Mouse (Mus musculus): ENCODE measurements around the gene Adgrv1.

The Adgrv1 gene

DNA sequence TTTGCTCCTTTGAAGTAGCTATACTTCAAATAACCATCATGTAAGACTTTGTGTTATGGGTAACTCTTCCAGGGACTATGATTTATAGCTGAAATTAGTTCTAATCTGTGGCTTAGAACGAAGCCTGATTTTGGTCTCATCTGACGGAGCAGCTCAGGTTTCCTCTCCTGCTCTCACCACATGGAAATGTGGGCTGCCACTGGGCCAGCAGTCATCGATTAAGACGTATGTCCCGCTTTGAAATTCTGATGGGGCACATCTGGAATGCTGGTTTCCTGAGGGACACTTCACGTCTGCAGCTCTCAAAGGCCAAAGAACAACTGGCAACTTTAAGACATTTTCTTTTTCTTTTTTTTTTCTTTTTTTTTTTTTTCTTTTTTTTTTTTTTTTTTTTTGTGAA is 207.8 kb downstream of the Adgrv1 start:
- no peak for DNase-seq (ENCODE audit: low read depth, low spot score)

DNA sequence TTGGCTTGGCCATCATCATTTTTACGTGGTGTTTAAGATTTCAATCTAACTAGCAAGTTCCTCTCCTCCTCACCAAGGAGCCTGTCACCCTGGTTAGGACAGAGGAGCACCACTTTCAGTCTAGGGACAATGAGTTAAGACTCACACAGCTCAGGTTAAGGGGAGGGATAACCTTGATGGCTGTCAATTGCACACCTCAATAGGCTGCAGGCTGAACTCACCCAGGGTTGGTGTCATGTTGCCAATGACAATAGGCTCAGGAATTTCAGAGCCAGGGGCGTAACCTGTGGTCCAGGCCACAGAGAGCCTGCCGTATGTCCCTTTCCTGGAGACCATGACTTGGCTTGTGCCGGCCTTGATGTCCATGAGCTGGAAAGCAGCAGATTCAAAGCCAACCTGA is 209.0 kb downstream of the Adgrv1 start:
- no peak for DNase-seq (ENCODE audit: low read depth, low spot score)

DNA sequence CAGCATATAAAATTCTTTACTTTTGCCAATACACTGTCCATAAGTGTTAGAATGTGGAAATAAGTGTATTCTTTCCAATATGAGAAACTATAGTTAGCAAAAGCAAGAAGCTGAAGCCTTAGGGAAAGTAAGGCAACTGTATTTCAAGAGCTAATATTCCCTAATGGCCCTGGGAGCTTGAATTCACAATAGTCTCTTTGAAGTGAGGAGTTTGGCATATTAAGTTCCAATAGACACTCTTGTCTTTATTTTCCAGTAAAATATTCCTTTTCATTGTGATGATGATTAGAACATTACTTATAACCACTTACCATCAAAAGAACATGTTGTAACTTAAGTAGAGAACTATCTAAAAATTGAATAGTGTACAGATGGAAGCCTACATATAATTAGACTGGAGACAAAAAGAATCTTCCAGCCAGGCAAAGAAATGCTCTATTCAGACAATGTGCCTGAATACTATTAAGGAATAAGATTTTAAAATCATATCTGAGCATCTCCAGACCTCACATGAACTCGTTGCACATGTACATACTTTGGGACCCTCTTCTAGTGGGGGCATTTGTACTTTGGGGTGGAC is 225.0 kb downstream of the Adgrv1 start:
- no peak for DNase-seq (ENCODE audit: low read depth, low spot score)

DNA sequence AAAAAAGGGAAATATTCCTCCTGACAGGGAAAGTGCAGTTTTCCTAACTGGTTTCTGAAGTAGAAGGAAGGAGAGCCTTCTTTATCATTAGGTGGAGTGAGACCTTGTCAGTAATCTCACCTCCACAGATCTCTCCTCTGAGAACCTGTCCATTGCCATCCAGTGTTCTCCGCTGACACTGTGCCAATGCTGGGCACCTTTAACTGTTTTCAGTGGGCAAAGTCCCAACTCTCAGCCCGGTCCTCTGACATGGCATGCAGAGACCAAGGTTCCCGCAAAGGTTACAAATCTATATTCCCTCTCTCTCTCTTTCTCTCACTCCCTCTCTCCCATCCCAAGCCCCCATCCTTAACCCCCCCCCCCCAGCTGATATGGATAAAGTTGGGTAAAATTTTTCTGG is 230.1 kb downstream of the Adgrv1 start:
- DNase-seq (ENCODE audit: low read depth, low spot score), result no peak

DNA sequence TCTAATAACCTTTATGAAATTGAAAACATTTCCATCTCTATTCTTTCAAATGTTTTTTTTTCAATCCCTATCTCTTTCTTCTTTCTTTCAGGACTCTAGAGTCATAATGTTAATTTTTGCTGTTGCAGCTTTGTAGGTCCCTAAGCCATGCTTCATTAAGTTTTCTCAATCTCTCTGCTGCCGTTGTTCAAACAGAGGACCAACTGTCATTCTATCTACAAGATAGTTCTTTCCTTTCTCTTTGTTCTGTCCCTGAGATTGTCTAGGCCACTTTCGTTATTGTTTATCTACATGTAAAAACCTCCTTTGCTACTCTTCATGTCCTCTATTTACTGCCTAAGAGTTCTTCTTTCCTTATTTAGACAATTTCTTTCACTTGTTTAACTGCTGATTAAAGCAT is 230.8 kb downstream of the Adgrv1 start:
- DNase-seq (ENCODE audit: low read depth, low spot score), result peak; percentile 17

DNA sequence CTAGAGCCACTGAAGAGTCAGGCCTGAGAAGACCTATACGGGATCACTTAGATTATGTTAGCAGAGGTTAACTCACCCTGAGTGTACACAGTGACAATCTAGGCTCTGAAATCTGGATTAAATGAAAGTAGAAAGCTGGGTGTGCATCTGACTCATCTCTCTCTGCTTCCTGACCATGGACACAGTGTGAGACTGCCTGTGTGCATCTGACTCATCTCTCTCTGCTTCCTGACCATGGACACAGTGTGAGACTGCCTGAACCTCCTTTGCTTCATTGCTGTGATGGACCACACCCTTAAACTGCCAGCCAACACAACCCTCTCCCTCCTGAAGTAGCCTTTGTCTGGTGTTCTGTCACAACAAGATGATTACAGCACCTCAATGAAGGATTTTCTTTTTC is 231.2 kb downstream of the Adgrv1 start:
- DNase-seq (ENCODE audit: low read depth, low spot score), result peak; percentile 11

DNA sequence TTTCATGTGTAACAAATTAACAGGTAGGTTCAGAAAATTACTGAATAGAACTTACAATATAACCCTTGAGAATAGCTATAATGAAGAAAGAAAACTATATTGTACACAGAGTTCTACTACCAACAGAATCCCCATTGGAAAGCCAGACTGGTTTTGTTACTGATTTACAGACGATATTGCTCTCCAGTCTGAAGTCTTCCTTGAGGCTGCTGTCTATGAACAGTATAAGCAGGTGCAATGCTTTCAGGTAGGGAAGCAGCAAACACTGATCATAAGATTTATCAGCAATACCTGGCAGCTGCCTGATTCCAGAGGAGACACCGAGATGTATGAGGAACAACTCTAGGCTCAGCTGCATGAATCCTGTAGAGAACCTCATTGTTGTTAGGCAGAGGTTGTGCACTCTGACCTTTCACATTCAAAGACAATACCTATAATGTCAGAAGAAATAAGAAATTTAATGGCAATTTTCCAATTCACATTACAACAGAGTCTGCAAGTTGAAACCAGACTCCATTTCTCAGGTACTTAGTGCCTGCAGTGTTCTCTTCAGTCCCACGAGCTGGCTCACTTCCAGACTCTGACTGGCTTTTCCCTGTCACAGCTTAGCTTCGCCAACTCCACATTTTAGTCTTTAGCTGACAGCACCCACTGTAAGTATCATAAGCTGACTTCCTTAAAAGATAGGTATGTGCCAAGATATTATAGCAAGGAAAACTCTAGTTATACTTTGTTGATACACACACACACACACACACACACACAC is 247.2 kb downstream of the Adgrv1 start:
- DNase-seq (ENCODE audit: low read depth, low spot score), result no peak

DNA sequence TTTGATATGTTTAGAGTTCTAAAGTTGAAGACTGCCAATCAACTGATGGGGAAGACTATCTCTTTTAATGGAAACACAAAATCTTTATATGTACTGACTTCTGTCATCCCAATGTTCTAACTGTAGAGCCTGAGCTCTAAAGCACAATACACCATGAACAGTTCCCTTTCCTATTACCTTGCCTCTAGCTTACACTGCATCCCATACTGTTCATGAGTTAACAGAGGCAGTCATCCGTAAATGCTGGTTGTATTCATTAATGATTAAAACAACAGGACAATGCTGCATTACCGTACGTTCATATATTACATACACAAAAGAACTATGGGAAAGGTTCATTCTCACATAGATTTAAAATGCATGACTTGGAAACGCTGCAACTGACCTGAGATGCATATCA is 251.1 kb downstream of the Adgrv1 start:
- no peak for DNase-seq (ENCODE audit: low read depth, low spot score)

DNA sequence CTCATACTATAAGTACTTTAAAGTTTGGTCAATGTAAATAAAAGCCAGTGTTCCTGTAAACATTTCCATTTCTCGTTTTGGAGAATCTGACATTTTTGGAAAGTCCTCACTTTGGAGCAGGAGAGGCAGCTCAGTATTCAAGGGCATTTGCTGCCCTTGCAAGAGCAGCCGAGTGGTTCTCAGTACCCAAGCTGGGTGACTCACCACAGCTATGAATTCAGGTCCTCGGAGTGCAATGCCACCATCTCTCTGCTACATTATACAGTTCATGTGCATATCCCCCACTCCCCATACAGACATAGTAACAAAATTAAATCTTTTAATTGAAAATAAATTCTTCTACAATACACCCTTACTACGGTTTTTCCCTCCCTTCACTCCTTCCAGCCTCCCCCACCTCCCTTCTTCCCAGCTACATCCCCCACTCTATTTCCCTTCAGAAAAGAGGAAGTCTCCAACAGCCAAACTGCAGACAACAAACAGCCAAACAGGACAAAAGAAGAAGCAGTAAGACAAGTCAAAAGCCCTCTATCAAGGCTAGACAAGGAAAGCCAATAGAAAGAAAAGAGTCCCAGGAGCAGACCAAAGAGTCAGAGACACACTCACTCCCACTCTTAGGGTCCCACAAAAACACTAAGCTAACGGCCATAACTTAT is 262.0 kb downstream of the Adgrv1 start:
- no peak for DNase-seq (ENCODE audit: low read depth, low spot score)

DNA sequence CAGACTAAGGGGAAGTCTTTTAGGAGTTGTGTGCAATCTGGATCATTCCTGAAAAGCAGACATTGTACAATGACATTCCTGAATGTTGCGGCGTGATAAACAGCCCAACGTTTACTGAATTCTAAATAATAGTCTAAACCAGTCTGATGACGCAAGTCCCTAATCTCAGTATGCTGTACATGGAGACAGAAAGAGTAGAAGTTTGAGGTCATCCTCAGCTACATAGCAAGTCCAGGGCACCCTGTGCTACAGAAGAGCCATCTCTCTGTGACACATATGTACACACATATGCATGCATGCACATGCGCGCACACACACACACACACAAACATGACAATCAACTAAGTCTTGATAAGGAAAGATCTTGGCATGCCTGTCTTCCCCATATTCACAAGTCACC is 262.8 kb downstream of the Adgrv1 start:
- DNase-seq (ENCODE audit: low read depth, low spot score), result no peak

DNA sequence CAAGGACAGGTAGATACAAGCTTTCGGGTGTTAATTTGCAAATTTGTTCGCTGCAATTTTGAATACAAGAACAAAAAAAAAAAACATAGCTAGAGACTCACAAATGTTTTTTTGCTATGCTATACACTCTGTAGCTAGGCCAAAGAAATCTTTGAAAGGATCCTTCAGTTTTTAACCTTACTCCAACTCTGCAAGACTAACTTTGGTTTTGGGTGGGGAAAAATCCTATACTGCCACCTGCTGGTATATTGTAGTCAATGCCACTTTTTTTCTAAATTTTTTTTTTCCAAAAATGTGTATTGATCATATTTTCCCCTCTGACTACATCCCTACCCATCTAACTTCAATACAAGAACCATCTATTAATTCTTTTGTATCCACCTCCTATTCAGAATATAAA is 263.4 kb downstream of the Adgrv1 start:
- DNase-seq (ENCODE audit: low read depth, low spot score), result peak; percentile 22

DNA sequence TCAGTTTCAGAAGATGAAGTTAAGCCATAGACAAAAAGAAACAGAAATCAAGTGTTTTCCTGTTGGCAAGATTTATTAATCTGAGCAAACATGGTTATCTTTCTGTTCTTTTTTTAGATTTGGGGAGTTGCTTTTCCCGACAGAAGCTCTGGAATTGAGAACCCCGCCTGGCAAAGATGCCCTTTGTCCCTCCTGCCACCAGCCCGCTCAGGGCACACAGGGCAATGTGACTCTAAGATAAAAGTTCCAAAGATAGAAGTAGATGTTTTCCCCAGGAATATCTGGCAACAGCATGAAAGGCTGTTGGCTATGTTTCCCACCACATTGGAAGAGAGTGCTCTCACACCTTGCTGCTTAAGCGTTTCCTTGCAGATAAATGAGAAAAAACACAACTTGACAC is 264.0 kb downstream of the Adgrv1 start:
- no peak for DNase-seq (ENCODE audit: low read depth, low spot score)

DNA sequence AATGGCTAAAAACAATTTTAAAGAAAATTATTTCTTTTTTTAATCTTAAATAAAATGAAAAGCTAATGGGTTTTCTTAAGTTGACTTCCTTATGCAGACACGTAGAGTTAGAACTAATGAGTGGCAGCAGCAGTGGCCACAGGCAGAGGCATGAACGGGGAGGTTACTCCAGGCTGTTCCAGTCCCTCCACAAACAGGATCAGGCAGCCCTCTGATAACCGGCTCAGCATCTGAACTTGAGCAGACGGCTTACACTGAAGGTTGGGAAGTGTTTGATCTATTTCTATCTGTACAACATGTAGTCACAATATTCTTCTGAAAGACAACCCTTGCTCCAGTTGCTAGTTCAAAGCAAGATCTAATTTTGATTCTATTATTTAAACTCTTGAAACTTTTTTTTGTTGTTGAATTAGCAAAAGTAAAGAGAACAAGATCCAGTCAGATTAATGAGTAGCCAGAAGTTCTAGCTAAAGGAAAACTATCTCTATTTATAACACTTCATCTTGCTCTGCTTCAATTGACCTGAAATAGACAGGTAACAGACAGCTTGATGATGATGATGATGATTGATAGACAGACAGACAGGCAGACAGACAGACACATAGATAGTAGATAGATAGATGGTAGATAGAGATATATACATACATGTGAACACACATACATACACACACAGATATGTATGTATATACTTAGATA is 265.1 kb downstream of the Adgrv1 start:
- no peak for DNase-seq (ENCODE audit: low read depth, low spot score)

DNA sequence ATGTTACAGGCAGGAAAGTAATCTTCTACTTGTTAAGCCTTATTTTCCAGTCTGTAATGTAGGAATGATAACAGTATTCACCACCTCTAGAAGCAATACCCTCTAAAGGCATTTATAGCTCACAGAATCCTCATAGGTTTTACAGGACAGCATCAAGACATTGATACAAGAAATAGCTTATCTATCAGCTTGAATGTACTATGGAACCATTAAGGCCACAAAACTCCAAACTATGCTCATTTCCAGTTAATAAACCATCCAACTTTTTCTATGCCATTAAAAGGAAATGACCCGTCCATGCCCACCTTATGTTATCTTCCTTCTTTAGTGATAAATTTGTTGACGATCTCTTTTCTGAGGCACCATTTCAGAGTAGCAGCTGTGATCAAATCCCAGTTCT is 272.6 kb downstream of the Adgrv1 start:
- no peak for DNase-seq (ENCODE audit: low read depth, low spot score)

DNA sequence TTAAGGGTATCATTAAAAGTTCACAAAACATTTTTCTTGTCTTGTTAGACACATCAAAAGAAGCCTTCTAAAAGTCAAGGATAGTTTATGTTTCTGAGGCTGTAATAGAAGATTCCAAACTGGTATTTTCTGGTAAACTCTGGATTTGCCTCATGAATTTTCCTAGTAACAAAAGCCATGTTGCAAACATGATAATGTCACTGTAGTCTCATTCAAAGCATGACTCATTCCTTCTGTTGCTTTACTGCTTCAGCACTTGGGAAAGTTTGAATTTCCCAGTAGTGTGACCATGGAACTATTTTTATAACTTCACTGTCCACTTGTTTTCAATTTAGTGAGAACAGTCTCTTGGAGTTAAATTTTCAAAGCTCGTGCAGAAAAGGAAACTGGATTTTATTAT is 274.2 kb downstream of the Adgrv1 start:
- DNase-seq (ENCODE audit: low read depth, low spot score), result no peak

DNA sequence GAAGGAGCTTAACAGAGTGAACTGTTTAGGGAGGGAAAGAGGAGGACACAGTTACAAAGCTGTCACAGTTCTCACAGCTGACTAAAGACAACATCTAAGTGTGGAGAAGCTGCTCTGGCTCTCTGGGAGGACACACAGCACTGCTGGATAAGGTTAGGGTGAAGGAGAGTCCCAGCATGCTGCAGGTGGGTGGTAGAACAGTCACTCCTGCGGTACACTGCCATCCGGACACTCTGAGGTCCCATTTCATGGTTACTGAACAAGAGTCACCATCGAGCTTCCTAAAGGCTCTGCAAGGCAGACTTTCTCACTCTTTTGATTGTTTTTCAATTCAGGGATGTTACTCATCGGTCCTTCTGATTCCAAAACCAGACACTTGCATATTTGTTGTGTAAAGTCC is 274.6 kb downstream of the Adgrv1 start:
- no peak for DNase-seq (ENCODE audit: low read depth, low spot score)

DNA sequence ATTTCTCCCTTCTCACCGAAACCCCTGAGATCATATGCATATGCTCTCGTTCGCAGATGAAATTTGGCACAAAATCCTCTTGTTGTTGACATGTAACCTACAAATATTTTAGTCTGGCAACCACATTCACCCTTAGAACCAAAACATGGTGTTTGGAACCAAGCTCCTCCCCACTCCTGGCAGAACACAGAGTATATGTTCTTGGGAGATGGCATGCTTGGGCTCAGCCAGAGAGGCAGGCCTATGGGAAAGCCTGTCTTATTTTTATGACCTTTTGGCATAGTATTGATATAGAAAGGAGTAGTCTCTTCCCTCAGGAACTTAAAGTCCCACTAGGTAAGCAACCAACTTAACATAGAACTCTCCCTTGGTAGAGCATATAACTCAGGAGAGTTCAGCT is 275.7 kb downstream of the Adgrv1 start:
- DNase-seq (ENCODE audit: low read depth, low spot score), result no peak

DNA sequence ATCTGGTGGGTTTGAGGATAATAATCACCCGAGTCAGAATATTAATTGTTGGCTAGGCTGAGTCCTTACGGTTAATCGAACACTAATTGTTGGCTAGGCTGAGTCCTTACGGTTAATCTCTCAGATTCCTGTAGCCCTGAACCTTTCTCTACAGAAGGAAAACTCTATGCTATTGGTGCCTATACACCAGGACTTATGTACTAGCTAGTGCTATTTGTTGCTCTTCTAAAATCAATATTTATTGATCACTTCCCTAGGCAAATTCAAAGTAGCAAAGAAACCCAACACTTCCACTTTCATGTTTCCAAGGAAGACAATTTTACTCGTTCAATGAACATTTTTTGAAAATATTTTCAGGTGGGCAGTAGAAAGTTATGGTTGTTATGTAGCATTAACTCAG is 278.4 kb downstream of the Adgrv1 start:
- no peak for DNase-seq (ENCODE audit: low read depth, low spot score)

DNA sequence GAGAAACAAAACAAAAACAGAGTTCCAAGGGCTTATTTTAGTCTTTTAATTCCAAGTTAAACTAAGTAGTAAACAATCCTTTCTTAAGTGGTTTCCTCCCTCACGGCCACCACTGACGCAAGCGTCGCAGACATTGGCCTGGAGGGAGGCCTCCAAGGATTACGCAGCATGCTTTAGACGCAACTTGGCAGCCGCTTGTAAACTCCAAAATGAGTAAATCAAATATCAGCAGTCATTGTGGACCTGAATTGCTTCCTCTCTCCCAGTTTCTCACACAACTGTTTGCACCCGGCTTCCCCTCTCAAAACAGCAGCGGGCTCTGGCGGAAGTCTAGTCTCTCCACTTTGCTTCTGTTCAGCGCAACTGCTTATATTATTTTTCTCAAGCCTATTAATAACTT is 280.7 kb downstream of the Adgrv1 start:
- DNase-seq (ENCODE audit: low read depth, low spot score), result no peak

DNA sequence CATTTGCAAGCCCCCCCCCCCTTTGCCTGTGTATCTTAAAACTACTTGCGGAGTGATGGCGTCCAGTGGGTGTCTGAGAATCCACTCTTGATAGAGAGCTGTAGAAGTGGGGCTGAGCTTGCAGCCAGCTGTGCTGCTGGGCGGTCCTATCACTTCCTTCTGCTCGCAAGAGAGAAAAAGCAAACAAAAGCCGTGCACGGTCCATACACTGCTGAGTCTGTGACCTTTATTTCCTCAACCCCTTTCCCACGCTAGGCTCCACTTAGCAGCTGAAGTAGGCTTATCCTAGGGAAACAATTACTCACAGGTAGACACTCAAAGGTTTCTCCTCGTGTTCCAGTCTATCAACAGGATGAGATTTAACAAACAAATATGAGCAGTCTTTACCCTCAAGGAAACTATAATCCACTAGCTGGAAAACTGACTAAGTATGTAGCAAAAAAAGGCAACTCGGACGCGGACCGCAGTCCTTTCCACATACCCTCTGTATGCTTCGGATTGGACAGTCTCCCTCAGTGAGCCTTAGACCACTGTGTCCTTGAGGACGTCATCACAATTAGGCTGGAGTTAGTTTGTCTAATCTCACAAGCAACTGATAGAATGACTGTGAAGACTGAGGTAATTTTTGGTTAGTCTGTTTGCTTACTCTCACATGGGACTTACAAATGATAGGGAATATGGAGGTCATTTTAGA is 281.3 kb downstream of the Adgrv1 start:
- no peak for DNase-seq (ENCODE audit: low read depth, low spot score)

DNA sequence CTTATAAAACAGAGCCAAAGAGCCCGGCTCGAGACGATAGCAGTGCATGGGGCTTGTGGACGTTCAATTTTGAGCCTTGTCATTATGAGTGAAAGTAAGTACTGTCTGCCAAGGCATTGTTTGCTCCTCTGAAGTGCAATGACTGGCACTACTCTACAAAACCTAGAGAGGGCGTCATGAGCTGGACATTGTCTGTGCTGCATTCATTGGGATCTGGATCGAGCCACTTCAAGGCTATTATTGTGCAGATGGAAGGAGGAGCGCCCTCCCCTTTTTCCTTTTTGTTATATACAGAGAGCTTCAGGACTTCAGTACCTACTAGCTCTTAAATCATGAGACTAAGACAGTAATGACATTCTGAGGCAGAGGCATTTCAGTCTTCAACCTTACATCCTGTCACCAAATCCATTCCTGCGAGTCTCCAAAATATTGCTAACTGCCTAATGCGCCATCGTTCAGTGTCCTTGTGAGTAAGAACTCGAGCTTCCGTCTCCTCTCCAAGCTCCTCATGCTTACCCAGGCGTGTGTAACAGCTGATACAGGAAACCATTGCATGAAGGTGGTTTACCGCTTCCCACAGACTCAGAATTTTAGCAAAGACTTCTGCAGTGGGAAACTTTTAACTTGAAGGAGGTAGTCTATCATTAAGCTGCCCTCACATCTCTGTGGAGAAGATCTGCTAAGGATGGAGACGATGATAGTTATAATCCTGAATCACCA is 285.5 kb downstream of the Adgrv1 start:
- no peak for DNase-seq (ENCODE audit: low read depth, low spot score)

All from A20 (cell line).